Mouse (Mus musculus): ENCODE data around the gene Ptgis.

The Ptgis gene

DNA sequence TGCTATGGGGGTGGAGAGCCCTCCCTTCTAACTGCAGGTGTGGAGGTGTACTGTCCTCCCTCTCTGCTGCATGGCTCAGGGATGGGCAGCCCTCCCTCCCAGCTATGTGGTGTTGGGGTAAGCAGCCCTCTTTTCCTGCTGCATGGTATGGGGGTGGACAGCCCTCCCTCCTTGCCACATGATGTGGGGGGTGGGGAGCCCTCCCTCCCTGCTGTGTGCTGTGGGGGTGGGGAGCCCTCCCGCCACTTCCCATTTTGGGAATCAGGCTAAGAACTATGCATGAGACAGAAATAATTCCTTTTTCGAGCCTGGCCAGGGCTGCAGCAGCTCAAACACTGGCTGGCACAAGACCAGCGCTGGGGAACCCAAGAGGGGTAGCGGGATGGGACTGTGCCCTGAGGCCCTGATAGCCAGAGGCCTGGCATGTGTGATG lies 84.8 kb downstream of the Ptgis start:
- DNase-seq (ENCODE audit: low spot score in 2 of 2): no peak

DNA sequence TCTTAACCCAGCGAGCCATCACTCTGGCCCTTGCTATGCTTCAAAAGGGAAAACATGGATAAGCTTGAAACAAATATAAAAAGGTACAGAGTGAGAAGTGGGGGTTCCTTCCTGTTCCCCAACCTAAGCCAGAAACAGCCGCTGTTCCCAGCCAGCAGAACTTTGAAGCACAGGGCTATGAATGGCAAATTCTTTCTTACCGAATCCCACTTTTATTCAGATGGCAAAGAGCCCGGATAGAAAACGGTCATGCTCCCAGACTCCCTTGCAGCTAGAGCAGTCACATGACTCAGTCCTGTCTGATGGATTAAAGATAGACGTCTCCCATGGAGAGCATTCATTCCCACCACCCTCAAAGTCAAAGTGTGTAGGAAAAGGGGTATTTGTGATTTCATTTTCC lies 89.5 kb downstream of the Ptgis start:
- no peak for DNase-seq (ENCODE audit: low spot score in 2 of 2)

DNA sequence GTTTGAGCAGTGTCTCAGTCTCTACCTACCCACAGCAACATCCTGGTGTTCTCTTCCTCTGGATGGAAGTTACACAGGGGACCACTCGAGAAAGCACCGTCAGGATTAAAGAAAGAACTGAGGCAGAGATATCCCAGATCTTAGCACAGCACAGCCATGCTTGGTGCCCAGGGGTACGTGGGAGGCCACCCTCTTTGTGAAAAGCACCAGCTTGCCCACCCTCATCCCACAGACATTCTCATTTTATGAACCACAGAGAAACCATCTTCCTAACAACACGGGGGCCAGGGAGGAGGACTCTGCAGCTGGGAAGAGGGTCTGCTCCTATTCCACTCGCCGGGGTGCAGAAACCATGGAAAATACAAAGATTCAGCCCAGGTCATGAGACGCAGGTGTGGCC lies 90.3 kb downstream of the Ptgis start:
- no peak for DNase-seq (ENCODE audit: low spot score in 2 of 2)

DNA sequence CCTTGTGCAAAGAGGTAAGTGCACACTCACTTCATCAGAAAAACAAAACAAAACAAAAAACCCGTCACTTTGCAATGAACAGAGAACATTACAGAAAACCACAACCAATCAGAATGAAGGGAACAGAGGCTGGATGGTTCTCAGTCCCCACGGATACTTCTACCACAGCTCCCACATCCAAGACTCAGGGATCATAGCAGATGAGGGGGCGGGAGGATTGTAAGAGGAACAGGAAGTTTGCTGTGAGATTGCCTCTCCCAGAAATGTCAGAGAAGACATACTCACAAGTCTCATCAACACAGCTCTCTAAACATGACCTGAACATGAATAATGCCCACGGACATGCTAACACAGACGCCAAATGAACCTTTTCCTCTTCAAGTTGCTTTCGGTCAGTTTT lies 91.4 kb downstream of the Ptgis start:
- DNase-seq (ENCODE audit: low spot score in 2 of 2): no peak

DNA sequence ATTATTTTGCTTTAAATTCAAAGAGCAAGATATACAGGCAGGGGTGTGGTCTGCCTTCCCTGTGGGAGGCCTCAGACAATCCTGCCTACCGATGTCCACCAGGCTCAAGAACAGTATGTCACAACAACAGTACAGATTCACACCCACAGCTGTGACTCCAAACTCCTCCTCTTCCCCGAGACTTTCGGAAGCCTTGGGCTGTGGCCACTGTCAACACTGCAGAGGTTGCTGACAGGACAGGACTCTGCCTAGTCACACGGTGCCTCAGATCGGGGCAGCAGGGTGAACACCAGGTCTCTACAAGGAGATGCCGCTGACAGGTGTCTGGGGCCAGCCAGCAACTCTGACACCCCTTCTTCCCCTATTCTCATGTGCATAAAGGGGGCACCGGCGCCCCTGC lies 92.7 kb downstream of the Ptgis start:
- DNase-seq (ENCODE audit: low spot score in 2 of 2): no peak

DNA sequence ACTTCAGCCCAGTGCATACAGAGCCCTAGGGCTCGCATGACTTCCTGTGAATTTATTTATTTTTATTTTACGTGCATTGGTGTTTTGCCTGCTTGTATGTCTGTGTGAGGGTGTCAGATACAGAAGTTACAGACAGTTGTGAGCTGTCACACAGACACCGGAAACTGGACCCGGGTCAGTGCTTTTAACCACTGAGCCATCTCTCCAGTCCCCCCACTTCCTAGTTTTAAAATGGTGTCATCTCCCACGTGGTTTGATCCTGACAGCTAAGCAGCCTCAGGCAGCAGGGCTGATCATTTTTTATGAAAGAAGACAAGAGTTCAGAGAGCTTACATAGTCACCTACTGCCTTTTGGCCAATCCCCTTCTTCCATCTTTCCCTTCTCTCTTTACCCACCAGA lies 94.5 kb downstream of the Ptgis start:
- DNase-seq (ENCODE audit: low spot score in 2 of 2): peak in 1 of 2 experiments; percentile 13

DNA sequence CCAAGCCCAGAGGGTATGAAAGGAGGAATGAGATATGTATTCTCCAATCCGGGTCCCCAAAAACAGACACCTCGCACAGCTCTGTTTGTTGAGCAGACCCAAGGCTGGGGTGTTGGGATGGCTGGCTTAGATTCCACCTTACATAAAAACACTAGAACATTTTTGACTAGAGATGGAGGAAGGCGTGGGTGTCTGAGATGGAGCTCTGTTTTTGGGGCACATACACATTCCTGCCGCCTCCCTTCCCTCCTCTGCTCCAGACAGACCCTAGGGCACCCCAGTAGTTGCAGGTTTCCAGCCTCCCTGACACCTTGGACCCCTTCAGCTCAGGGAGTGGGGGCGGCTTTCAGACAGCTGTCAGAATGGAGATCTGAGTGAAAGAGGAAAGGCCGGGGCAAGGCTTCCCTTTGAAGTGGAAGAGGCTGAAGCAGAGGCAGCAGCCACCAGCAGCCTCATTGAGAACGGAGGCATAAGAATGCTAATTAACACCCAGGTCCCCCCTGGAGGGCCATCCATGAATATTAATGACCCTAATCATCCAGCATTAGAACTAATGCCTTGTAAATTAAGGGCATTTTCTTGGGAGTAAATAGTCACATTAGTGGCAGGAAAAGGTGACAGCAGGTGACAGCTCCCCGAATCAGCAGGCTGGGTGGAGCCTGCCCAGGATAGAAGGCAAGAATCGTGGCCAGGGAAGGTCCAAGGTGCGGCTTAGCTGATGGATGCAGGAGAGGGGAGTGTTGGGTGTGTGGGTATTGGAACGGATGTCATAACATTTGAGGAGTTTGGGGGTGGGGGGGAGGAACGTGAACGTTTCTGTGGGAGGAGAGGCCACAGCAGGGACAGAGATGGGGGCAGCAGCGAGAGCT lies 95.7 kb downstream of the Ptgis start:
- no peak for DNase-seq (ENCODE audit: low spot score in 2 of 2)

DNA sequence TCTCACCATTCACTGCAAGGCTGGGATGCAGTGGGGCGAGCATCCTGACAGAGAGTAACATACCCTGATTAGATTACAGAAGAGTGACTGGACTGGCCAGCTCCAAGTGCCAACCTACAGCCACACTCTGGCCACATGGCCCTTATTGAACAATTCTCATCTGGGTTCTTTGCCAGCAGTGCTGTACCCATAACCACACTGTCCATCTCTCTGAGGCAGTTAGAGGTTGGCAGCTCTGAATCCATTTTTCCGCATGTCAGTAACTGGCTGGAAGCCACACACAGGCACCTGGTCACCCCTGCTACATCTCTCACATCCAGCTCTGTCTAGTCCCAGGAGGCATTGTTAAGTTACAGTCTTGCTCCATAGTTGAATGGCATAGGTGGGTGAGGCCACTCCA lies 96.5 kb downstream of the Ptgis start:
- no peak for DNase-seq (ENCODE audit: low spot score in 2 of 2)

DNA sequence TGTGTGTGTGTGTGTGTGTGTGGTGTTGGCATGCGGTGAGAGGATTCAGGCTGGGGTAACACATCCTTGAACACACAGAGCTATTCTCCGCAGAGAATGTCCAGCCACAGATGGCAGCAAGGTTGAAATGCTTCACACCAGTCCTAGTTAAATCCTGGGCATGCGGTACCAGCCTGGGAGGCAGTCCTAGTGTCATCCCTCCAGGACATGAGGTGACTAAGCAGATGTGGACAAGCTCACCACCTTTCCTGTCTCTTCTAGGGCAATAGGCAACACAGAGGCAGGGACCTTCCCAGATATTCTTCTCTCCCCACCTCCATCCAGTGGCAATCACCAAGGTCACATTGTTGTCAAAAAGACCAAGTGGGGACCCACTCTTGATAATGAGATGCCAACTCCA lies 98.1 kb downstream of the Ptgis start:
- DNase-seq (ENCODE audit: low spot score in 2 of 2): no peak

DNA sequence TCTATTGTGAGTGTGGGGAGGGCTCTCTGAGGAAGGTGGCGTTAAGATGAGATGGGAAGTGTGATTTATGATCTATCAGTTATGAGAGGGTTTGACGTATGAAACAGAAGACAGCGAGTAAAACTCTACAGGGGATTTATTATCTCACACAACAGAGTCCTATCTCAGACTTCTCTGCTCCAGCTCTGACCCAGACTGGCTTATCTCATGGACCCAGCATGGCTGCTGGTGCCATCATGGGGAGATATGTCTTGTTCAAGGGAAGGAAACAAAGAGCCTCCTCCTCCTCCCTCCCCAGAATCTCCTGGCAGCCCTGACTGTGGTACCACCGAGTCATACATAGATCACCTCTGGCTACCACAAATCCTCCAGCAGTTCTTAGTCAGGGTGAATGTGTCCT lies 98.6 kb downstream of the Ptgis start:
- no peak for DNase-seq (ENCODE audit: low spot score in 2 of 2)

Measured in spleen, postnatal 14 days (tissue).